ENCODE assay signal across 30 mouse cellular contexts in the genomic region with DNA sequence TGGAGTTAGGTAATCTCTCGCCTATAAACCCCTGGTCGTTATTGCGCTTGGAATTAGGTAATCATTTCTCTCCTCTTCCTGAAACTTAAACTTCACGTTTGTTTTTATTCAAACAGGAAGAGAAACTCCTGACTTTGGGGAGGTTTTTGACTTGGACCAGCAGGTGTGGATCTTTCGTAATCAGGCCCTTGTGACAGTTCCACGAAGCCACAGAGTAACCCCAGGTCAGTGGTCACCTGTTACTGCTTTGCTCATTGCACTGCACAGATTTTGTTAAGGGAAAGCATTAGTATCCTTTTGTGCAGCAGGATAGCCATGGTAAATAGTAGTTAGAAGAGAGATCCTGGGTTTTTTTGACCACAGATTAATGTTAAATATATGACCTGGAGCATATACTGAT. TPM values are rescaled to one million over a fixed set of nuclear protein-coding genes. Genes with fewer than 3 reads are reported as not detected.
"Had no signal": no experiment of that assay in that cellular context is flagged by ENCODE, and none has a peak within 500 bp of the region (broad histone marks: within the 10 kb centered on the region; RNA-seq: fewer than 3 reads in every experiment).

No protein-coding gene starts in this region.

- H3K27me3 ChIP-seq: limb, embryonic 13.5 days; liver, embryonic 13.5 days; megakaryocyte, embryonic 14.5 days; midbrain, embryonic 13.5 days; neural tube, embryonic 13.5 days; stomach, embryonic 15.5 days had no signal

- H3K4me3 ChIP-seq: layer of hippocampus, adult 2 months; limb, embryonic 10.5 days; limb, embryonic 13.5 days; liver, embryonic 13.5 days; megakaryocyte, embryonic 14.5 days; midbrain, embryonic 10.5 days; midbrain, embryonic 13.5 days; myocyte; neural tube, embryonic 13.5 days; stomach, embryonic 15.5 days had no signal

- H3K9me3 ChIP-seq: limb, embryonic 10.5 days; limb, embryonic 13.5 days; liver, embryonic 13.5 days; megakaryocyte, embryonic 14.5 days; midbrain, embryonic 10.5 days; midbrain, embryonic 13.5 days; neural tube, embryonic 13.5 days; stomach, embryonic 15.5 days had no signal

- H3K4me2 ChIP-seq: limb, embryonic 13.5 days; liver, embryonic 13.5 days; lung, embryonic 14.5 days; midbrain, embryonic 13.5 days; neural tube, embryonic 13.5 days; stomach, embryonic 15.5 days had no signal

- DNase-seq: kidney, adult 18-20 months; kidney, adult 9 months; layer of hippocampus, adult 9-11 months; liver, embryonic 13.5 days; lung, embryonic 14.5 days; retina, postnatal 1 day; right cerebral cortex, postnatal 25 days; spleen, adult 18-20 months; thymus, postnatal 25 days had no signal

- H3K27ac ChIP-seq: kidney, postnatal 0 days; layer of hippocampus, adult 2 months; limb, embryonic 10.5 days; limb, embryonic 13.5 days; liver, embryonic 13.5 days; midbrain, embryonic 10.5 days; midbrain, embryonic 13.5 days; neural tube, embryonic 13.5 days; stomach, embryonic 15.5 days had no signal

- H3K9ac ChIP-seq: limb, embryonic 13.5 days; liver, embryonic 13.5 days; lung, embryonic 14.5 days; midbrain, embryonic 13.5 days; neural tube, embryonic 13.5 days; stomach, embryonic 15.5 days had no signal

- H3K36me3 ChIP-seq: limb, embryonic 10.5 days; limb, embryonic 13.5 days; liver, embryonic 13.5 days; midbrain, embryonic 10.5 days; midbrain, embryonic 13.5 days; neural tube, embryonic 13.5 days; stomach, embryonic 15.5 days had no signal

- ATAC-seq: inflammation-experienced regulatory T-cells, adult 6 months; intestine, embryonic 16.5 days; lung, postnatal 0 days; midbrain, embryonic 13.5 days; midbrain, embryonic 16.5 days had no signal

- H3K4me1 ChIP-seq: limb, embryonic 10.5 days; limb, embryonic 13.5 days; liver, embryonic 13.5 days; megakaryocyte, embryonic 14.5 days; midbrain, embryonic 10.5 days; midbrain, embryonic 13.5 days; neural tube, embryonic 13.5 days; stomach, embryonic 15.5 days had no signal

RNA-seq across cellular contexts. Expression of a gene that starts 1.3 kb away (rescaled TPM):
- total RNA-seq: layer of hippocampus, adult 2 months; layer of hippocampus, postnatal 25 days; left cerebral cortex, adult 18-20 months; left cerebral cortex, postnatal 25 days; monocyte, adult 5-6 weeks had no signal
- polyA plus RNA-seq: inflammation-experienced regulatory T-cells, adult 6 months; intestine, embryonic 16.5 days; large intestine, adult 2 months; limb, embryonic 10.5 days; limb, embryonic 13.5 days; lung, embryonic 14.5 days; midbrain, embryonic 10.5 days; midbrain, embryonic 13.5 days; midbrain, embryonic 16.5 days; myocyte; neural tube, embryonic 13.5 days had no signal

RNA-seq across cellular contexts. Expression of a gene that starts 27.6 kb away (rescaled TPM):
- total RNA-seq: layer of hippocampus, adult 2 months; layer of hippocampus, postnatal 25 days; left cerebral cortex, adult 18-20 months; left cerebral cortex, postnatal 25 days; monocyte, adult 5-6 weeks; neutrophil, adult 5-6 weeks had no signal
- polyA plus RNA-seq: inflammation-experienced regulatory T-cells, adult 6 months; intestine, embryonic 16.5 days; large intestine, adult 2 months; limb, embryonic 10.5 days; limb, embryonic 13.5 days; liver, embryonic 13.5 days; lung, embryonic 14.5 days; lung, postnatal 0 days; midbrain, embryonic 10.5 days; midbrain, embryonic 13.5 days; midbrain, embryonic 16.5 days; myocyte; neural tube, embryonic 13.5 days; stomach, embryonic 15.5 days had no signal

RNA-seq across cellular contexts. Expression of a gene that starts 34.6 kb away (rescaled TPM):
- total RNA-seq: layer of hippocampus, adult 2 months; layer of hippocampus, postnatal 25 days; left cerebral cortex, adult 18-20 months; left cerebral cortex, postnatal 25 days; monocyte, adult 5-6 weeks; neutrophil, adult 5-6 weeks had no signal
- polyA plus RNA-seq: inflammation-experienced regulatory T-cells, adult 6 months; intestine, embryonic 16.5 days; kidney, postnatal 0 days; large intestine, adult 2 months; limb, embryonic 10.5 days; limb, embryonic 13.5 days; liver, embryonic 13.5 days; lung, embryonic 14.5 days; lung, postnatal 0 days; midbrain, embryonic 10.5 days; midbrain, embryonic 13.5 days; midbrain, embryonic 16.5 days; myocyte; neural tube, embryonic 13.5 days; stomach, embryonic 15.5 days; thymus, postnatal 0 days had no signal
